Mouse (Mus musculus) CH12.LX (cell line): ENCODE results near the gene Tmem50b. TPM values are rescaled to one million over a fixed set of nuclear protein-coding genes. Genes with fewer than 3 reads are reported as not detected.

ENCODE experiments used
- DNase-seq: peaks from one replicate; pipeline ENCODE4 v3.0.0-alpha.2; 2013; ENCODE audit errors: extremely low read depth
- H3K27ac ChIP-seq: 2 replicates; pipeline ENCODE4 v1.5.1; 2012; ENCODE audit warnings: low read depth, mild to moderate bottlenecking, control low read depth, moderate library complexity; ENCODE audit not compliant: insufficient read depth
- H3K27me3 ChIP-seq: replicated peaks from 2 replicates; pipeline ENCODE3; 2012; ENCODE audit warnings: inconsistent platforms
- H3K36me3 ChIP-seq, 2 experiments: replicated peaks in 1 of 2; 2 replicates each; pipeline versions ENCODE3 to v1.6.1; 2012; ENCODE audit warnings: inconsistent platforms in 1 of 2, low read length in 1 of 2, mild to moderate bottlenecking in 1 of 2, mixed read lengths in 1 of 2, moderate library complexity in 1 of 2; ENCODE audit not compliant: control insufficient read depth in 1 of 2, insufficient read depth in 1 of 2
- H3K4me1 ChIP-seq, 2 experiments: 2 replicates each; pipeline ENCODE4 v1.6.1; 2012; ENCODE audit warnings: inconsistent platforms in 1 of 2, moderate library complexity in 1 of 2; ENCODE audit not compliant: insufficient read depth in 2 of 2, control insufficient read depth in 1 of 2
- H3K4me2 ChIP-seq: 2 replicates; pipeline ENCODE4 v1.6.1; 2012; ENCODE audit warnings: low read depth, mild to moderate bottlenecking, control low read depth; ENCODE audit not compliant: poor library complexity, insufficient read depth, severe bottlenecking
- H3K4me3 ChIP-seq, 3 experiments: fragments of 150-350 bp in 1 of 3; sonication (generic) in 1 of 3; replicated peaks in 1 of 3; 2 replicates each; pipeline versions ENCODE3 to v1.5.1; 2011 to 2012; ENCODE audit warnings: low read depth in 2 of 3, low read length in 2 of 3, mild to moderate bottlenecking in 2 of 3, moderate library complexity in 2 of 3, control low read depth in 1 of 3, improper control_type of control experiment in 1 of 3, inconsistent platforms in 1 of 3, mixed read lengths in 1 of 3; ENCODE audit not compliant: poor library complexity in 1 of 3
- H3K79me2 ChIP-seq: replicated peaks from 2 replicates; pipeline ENCODE4 v1.6.1; 2012; ENCODE audit warnings: mild to moderate bottlenecking, moderate library complexity; ENCODE audit not compliant: control insufficient read depth, poor library complexity, insufficient read depth, severe bottlenecking; ENCODE audit errors: extremely low read depth
- H3K9ac ChIP-seq: 2 replicates; pipeline ENCODE4 v1.6.1; 2012; ENCODE audit warnings: low read depth, mild to moderate bottlenecking, control low read depth, moderate library complexity; ENCODE audit not compliant: insufficient read depth
- H3K9me3 ChIP-seq: replicated peaks from 2 replicates; pipeline ENCODE3; 2012; ENCODE audit warnings: low read length, inconsistent platforms, mixed read lengths
- MAZ ChIP-seq: IDR thresholded peaks from 2 replicates; pipeline ENCODE4 v1.6.1; 2012; ENCODE audit warnings: low read depth, mild to moderate bottlenecking, inconsistent platforms, low read length, improper control_type of control experiment, moderate library complexity
- MEF2A ChIP-seq: IDR thresholded peaks from 2 replicates; pipeline ENCODE4 v1.6.1; 2014; ENCODE audit warnings: low read depth, mild to moderate bottlenecking, inconsistent platforms, low read length, improper control_type of control experiment, borderline replicate concordance
- MXI1 ChIP-seq: IDR thresholded peaks from 2 replicates; pipeline ENCODE4 v1.6.1; 2011; ENCODE audit warnings: mild to moderate bottlenecking, low read depth, low read length, improper control_type of control experiment
- MYC ChIP-seq: IDR thresholded peaks from 2 replicates; pipeline ENCODE4 v1.6.1; 2011; ENCODE audit warnings: low read depth, mild to moderate bottlenecking, improper control_type of control experiment, low read length
- NELFE ChIP-seq: IDR thresholded peaks from 2 replicates; pipeline ENCODE4 v1.6.1; 2011; ENCODE audit warnings: low read depth, low read length, improper control_type of control experiment
- POLR2A ChIP-seq: IDR thresholded peaks from 2 replicates; pipeline ENCODE4 v1.6.1; 2011; ENCODE audit warnings: low read depth, mild to moderate bottlenecking, improper control_type of control experiment, low read length
- RCOR1 ChIP-seq: conservative IDR thresholded peaks from 2 replicates; pipeline ENCODE4 v1.6.1; 2012; ENCODE audit warnings: low read depth, mild to moderate bottlenecking, inconsistent platforms, low read length, improper control_type of control experiment
- SIN3A ChIP-seq: IDR thresholded peaks from 2 replicates; pipeline ENCODE4 v1.6.1; 2012; ENCODE audit warnings: low read length, improper control_type of control experiment, inconsistent platforms
- TBP ChIP-seq: conservative IDR thresholded peaks from 2 replicates; pipeline ENCODE4 v1.6.1; 2011; ENCODE audit warnings: low read depth, low read length, improper control_type of control experiment
- USF1 ChIP-seq: IDR thresholded peaks from 2 replicates; pipeline ENCODE4 v1.6.1; 2014; ENCODE audit warnings: low read depth, mild to moderate bottlenecking, inconsistent platforms, low read length, improper control_type of control experiment
- USF2 ChIP-seq: conservative IDR thresholded peaks from 2 replicates; pipeline ENCODE4 v1.6.1; 2011; ENCODE audit warnings: low read depth, low read length, improper control_type of control experiment
- ZKSCAN1 ChIP-seq: IDR thresholded peaks from 2 replicates; pipeline ENCODE4 v1.6.1; 2012; ENCODE audit warnings: low read depth, inconsistent platforms, low read length, improper control_type of control experiment, borderline replicate concordance
- ZMIZ1 ChIP-seq: IDR thresholded peaks from 2 replicates; pipeline ENCODE4 v1.6.1; 2012; ENCODE audit warnings: low read depth, mild to moderate bottlenecking, inconsistent platforms, low read length, improper control_type of control experiment
- ZNF384 ChIP-seq: IDR thresholded peaks from 2 replicates; pipeline ENCODE4 v1.6.1; 2012; ENCODE audit warnings: low read depth, low read length, improper control_type of control experiment, inconsistent platforms
- dilution Hi-C: fragments of 300-500 bp; cut with MboI; formaldehyde crosslinking; loops from 2 replicates; pipeline ENCODE4 v1.14.3; 2020; ENCODE audit warnings: low sequenced_read_pairs; ENCODE audit not compliant: extremely low pct_unique_long_range_greater_than_20kb, extremely low pct_ligation_motif_present
- in situ Hi-C: fragments of 300-500 bp; cut with MboI; formaldehyde crosslinking; loops from 3 replicates; pipeline ENCODE4 v1.14.3; 2019; ENCODE audit warnings: low sequenced_read_pairs, low pct_ligation_motif_present, low pct_unique_long_range_greater_than_20kb, mixed read lengths
- polyA plus RNA-seq: library from polyadenylated mRNA; unstranded; fragments of >175 nt; gene quantifications from 2 replicates; pipeline ENCODE4 v1.2.1, GENCODE M21; 2012; ENCODE audit warnings: low read depth; ENCODE audit not compliant: insufficient read length
- total RNA-seq, 2 experiments: library from RNA; depleted of rRNA; stranded (reverse); fragments of 300-350 nt in 1 of 2; fragments of >200 nt in 1 of 2; gene quantifications; 2 replicates each; pipeline ENCODE4 v1.2.3; 2012 to 2014

The Tmem50b gene
- total and polyA plus RNA-seq, 3 experiments, result 6.1 to 15.9 (median 12.7) TPM

GRCm38 (mm10) chr16:91526274-91526673 lies 71.3 kb downstream of the Tmem50b start:
- DNase-seq, result no peak
- H3K27ac ChIP-seq, result no peak overlapping the region

More at GRCm38 (mm10) chr16:91526274-91526673, 71.3 kb downstream of the Tmem50b start:
- no peak for TF ChIP-seq POLR2A
- TF ChIP-seq MXI1, result no peak
- TF ChIP-seq MYC, result no peak
- TF ChIP-seq USF2, result no peak
- TF ChIP-seq MEF2A, result no peak
- no peak for TF ChIP-seq ZNF384
- TF ChIP-seq NELFE, result no peak
- no peak for TF ChIP-seq RCOR1
- no peak for TF ChIP-seq TBP
- TF ChIP-seq MAZ, result no peak
- no peak for TF ChIP-seq SIN3A
- TF ChIP-seq ZMIZ1, result no peak
- TF ChIP-seq ZKSCAN1, result no peak
- no peak for TF ChIP-seq USF1
- in situ Hi-C loops (no loop called here), dilution Hi-C loops (no loop called here)
- H3K4me3 ChIP-seq, result no peak overlapping the region
- H3K4me2 ChIP-seq, result no peak overlapping the region
- no peaks in the 10 kb centered on the region for H3K27me3 ChIP-seq
- no peaks in the 10 kb centered on the region for H3K36me3 ChIP-seq
- no peaks in the 10 kb centered on the region for H3K79me2 ChIP-seq
- no peak overlapping the region for H3K9ac ChIP-seq
- peaks cover 21 to 46% of the 10 kb centered on the region in 2 experiments for H3K4me1 ChIP-seq
- peaks cover 11% of the 10 kb centered on the region for H3K9me3 ChIP-seq

Other genes starting within 250 kb of the Tmem50b start
- gene Ifnar2, start 225.0 kb downstream of the Tmem50b start, total RNA-seq (2012; rRNA removed), result 25.5 and 34.9 TPM in 2 replicates
- 32.0 and 33.1 TPM in 2 replicates for gene Ifnar2, start 225.0 kb downstream of the Tmem50b start, total RNA-seq (2014; rRNA removed)
- gene Ifnar2, start 225.0 kb downstream of the Tmem50b start, polyA plus RNA-seq, result 33.7 and 34.5 TPM in 2 replicates
- not detected in 2 replicates for gene Gm21970, start 206.1 kb downstream of the Tmem50b start, total RNA-seq (2012; rRNA removed)
- gene Gm21970, start 206.1 kb downstream of the Tmem50b start, total RNA-seq (2014; rRNA removed), result not detected in 2 replicates
- not detected in 2 replicates for gene Gm21970, start 206.1 kb downstream of the Tmem50b start, polyA plus RNA-seq
- 27.5 and 32.1 TPM in 2 replicates for gene Il10rb, start 191.6 kb downstream of the Tmem50b start, total RNA-seq (2012; rRNA removed)
- gene Il10rb, start 191.6 kb downstream of the Tmem50b start, total RNA-seq (2014; rRNA removed), result 34.8 and 36.1 TPM in 2 replicates
- gene Il10rb, start 191.6 kb downstream of the Tmem50b start, polyA plus RNA-seq, result 35.6 and 37.9 TPM in 2 replicates
- 32.1 and 32.8 TPM in 2 replicates for gene Ifnar1, start 112.6 kb downstream of the Tmem50b start, total RNA-seq (2012; rRNA removed)
- gene Ifnar1, start 112.6 kb downstream of the Tmem50b start, total RNA-seq (2014; rRNA removed), result 34.9 and 40.3 TPM in 2 replicates
- gene Ifnar1, start 112.6 kb downstream of the Tmem50b start, polyA plus RNA-seq, result 40.1 and 49.4 TPM in 2 replicates
- 26.3 and 36.1 TPM in 2 replicates for gene Ifngr2, start 50.7 kb downstream of the Tmem50b start, total RNA-seq (2012; rRNA removed)
- 29.6 and 32.1 TPM in 2 replicates for gene Ifngr2, start 50.7 kb downstream of the Tmem50b start, total RNA-seq (2014; rRNA removed)
- 38.8 and 39.2 TPM in 2 replicates for gene Ifngr2, start 50.7 kb downstream of the Tmem50b start, polyA plus RNA-seq
- gene Dnajc28, start 21.2 kb upstream of the Tmem50b start, total RNA-seq (2012; rRNA removed), result 1.1 and 1.8 TPM in 2 replicates
- gene Dnajc28, start 21.2 kb upstream of the Tmem50b start, total RNA-seq (2014; rRNA removed), result 0.97 and 1.2 TPM in 2 replicates
- gene Dnajc28, start 21.2 kb upstream of the Tmem50b start, polyA plus RNA-seq, result 0.47 and 0.55 TPM in 2 replicates
- 517 and 601 TPM in 2 replicates for gene Gart, start 49.2 kb upstream of the Tmem50b start, total RNA-seq (2012; rRNA removed)
- 347 and 356 TPM in 2 replicates for gene Gart, start 49.2 kb upstream of the Tmem50b start, total RNA-seq (2014; rRNA removed)
- 722 and 821 TPM in 2 replicates for gene Gart, start 49.2 kb upstream of the Tmem50b start, polyA plus RNA-seq
- gene Son, start 49.7 kb upstream of the Tmem50b start, total RNA-seq (2012; rRNA removed), result 126 and 152 TPM in 2 replicates
- 206 and 235 TPM in 2 replicates for gene Son, start 49.7 kb upstream of the Tmem50b start, total RNA-seq (2014; rRNA removed)
- gene Son, start 49.7 kb upstream of the Tmem50b start, polyA plus RNA-seq, result 237 and 271 TPM in 2 replicates
- gene Donson, start 91.0 kb upstream of the Tmem50b start, total RNA-seq (2012; rRNA removed), result 62.5 and 63.2 TPM in 2 replicates
- gene Donson, start 91.0 kb upstream of the Tmem50b start, total RNA-seq (2014; rRNA removed), result 63.9 and 71.5 TPM in 2 replicates
- gene Donson, start 91.0 kb upstream of the Tmem50b start, polyA plus RNA-seq, result 47.6 and 51.9 TPM in 2 replicates
- 75.7 and 115 TPM in 2 replicates for gene Cryzl1, start 131.2 kb upstream of the Tmem50b start, total RNA-seq (2012; rRNA removed)
- gene Cryzl1, start 131.2 kb upstream of the Tmem50b start, total RNA-seq (2014; rRNA removed), result 111 and 125 TPM in 2 replicates
- 105 and 126 TPM in 2 replicates for gene Cryzl1, start 131.2 kb upstream of the Tmem50b start, polyA plus RNA-seq
- gene Itsn1, start 131.5 kb upstream of the Tmem50b start, total RNA-seq (2012; rRNA removed), result 33.2 and 46.3 TPM in 2 replicates
- 32.5 and 35.9 TPM in 2 replicates for gene Itsn1, start 131.5 kb upstream of the Tmem50b start, total RNA-seq (2014; rRNA removed)
- gene Itsn1, start 131.5 kb upstream of the Tmem50b start, polyA plus RNA-seq, result 54.5 and 68.6 TPM in 2 replicates